Mouse (Mus musculus): ENCODE data around the gene Emc10. TPM values are rescaled to one million over a fixed set of nuclear protein-coding genes. Genes with fewer than 3 reads are reported as not detected.

Emc10 gene
- total RNA-seq, 2 experiments from 2014 or later: 95.4 to 101 TPM

DNA sequence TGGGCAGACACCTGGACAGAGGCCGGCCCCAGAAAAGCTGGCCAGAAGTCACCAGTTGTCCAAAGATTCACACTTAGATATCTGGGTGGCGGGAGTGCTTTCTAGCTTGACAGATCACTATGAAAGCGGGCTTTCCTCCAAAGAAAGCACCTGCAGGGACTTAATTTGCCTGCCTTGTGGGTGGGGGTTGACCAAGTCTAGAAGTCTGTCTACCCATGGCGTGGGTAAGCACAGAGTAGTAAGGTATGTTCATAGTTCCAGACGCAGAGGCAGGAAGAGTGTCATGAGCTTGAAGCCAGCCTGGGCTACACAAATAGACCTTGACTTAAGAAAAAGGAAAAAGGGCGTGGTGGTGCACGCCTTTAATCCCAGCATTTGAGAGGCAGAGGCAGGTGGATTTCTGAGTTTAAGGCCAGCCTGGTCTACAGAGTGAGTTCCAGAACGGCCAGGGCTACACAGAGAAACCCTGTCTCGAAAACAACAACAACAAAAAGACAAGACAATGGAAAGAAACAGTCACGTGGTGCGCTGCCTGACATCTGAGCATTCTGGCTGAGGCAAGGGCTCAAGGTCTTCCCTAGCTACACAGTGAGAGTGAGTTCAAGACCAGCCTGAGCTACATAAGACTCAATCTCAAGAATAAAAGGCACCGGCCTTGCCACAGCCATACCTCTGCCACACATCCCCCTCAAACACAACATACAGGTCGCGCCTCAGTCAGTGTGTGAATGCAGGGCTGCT, 30.3 kb upstream of the Emc10 start:
- DNase-seq (ENCODE audit: low spot score in 2 of 2): no peak

DNA sequence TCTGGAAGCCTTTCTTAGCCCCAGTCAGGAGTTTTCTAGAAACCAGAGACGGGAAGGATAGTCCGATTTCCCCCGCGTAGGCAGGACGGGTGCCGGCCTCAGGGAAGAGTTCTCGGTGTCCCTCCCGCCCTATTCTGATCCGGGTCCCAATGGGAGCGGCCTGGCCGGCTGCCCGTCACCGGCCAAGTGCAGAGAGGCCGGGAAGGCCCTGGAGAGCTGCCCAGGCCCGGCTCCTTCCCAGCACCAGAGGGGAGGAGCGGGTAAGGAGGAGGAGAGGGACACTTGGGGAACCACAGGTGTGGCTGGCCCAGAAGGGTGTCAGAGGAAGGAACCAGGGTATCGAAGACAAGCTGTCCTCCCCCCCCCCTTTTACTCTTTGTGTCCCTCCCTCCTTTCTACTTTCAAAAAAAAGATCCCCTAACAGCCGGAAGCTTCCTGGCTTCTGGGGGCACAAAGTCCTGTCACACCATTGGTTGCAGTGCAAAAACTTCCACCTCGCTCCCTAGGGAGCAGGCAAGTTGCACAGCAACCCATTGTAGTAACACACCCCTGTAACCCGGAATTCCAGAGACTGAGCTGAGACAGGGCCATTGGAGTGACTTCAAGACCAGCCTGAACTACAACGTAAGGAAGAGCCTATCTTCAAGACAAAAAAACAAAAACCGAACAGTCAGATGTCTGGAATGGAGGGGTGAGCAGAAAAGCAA, 28.9 kb upstream of the Emc10 start:
- peak; percentile 68 to 79 for DNase-seq (ENCODE audit: low spot score in 2 of 2)

DNA sequence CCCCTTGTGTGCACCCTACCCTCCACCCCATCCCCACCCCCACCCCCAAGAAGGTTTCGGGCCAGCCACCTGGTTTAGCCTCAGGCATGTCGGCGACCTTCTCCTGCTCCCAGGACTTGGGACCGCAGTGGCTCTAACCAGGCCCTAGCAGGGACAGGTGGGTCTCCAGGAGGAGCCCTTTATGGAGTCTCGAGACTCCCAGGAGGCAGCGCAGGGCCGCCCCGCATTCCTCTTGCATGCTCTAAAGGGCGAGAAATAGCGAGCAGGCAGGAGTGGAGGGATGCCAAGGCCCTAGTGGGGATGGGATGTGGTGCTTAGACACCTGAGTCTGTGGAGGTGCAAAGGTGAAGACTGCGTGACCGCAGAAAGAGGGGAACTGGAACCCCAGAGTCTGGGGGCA, 28.2 kb upstream of the Emc10 start, which contains the start of gene Mybpc2:
Gene Mybpc2 (minus strand): TSS at position 155 of the 400 bp plus-strand sequence.
- DNase-seq (ENCODE audit: low spot score in 2 of 2): no peak

GRCm38 (mm10) chr7:44523056-44523455, 26.7 kb upstream of the Emc10 start:
- DNase-seq (ENCODE audit: low spot score in 2 of 2): no peak

DNA sequence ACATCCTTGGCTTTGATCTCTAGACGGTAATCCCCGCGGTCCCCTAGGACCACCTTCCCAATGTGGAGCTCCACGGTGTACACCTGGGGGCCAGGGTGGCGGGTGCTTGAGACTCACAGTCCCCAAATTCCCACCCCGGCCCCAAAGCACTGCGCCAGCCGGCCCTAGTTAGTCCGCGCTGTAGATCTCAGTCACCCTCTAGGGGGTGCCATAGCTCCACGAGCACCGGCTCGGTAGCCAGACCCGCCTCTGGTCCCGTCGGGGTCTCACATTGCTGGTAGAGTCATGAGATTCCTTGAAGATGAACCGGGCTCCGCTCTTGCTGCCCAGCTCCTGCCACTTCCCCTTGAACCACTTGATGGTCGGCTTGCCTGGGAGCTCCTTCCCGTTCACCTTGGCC, 25.4 kb upstream of the Emc10 start:
- DNase-seq (ENCODE audit: low spot score in 2 of 2): peak; percentile 40 to 52

DNA sequence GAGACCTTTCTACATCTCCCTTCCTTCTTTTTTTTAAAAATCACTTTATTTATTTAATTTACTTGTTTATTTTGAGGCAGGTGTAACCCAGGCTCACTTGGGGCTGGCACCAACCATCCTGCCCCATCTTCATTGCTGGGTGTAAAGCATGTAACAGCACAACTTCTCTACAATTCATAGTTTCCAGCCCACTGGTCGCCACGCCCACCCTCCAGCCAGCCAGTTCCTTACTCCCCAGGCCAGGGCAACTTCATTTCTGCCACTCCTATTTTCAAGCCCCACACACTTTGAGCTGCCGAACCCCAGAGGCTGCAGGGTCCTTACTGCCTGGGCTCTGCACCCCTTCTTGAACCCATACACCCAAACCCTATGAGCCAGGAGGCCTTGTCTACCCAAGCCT, 24.7 kb upstream of the Emc10 start:
- DNase-seq (ENCODE audit: low spot score in 2 of 2): no peak

DNA sequence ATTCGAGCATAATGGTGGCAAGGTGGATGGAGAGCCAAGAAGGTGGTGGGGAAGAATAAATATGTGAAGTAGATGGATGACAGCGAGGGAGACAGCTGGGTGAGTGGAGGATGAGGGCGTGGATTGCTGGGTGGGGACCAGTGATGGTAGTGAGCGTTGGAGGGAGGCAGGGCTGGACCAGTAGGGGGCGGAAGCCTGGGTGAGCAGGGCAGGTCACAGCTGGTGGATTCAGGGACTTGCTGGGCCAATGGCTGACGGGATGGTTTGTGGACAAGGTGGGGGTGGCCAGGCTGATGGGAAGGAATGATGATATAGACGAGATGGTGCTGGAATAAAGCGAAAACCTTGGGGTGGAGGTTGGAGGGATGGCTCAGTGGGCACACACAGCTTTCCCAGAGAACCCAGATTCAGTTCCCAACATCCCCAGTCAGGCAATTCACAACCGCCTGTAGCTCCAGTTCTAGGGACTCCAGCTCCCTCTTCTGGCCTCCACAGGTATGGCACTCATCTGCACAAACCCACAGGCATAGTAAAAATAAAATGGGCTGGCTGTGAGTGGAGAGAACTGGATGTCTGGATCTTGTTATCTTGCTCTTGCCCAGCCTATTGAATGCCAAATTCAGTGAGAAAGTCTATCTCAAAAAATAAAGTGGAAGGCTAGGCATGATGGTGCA, 23.0 kb upstream of the Emc10 start:
- no peak for DNase-seq (ENCODE audit: low spot score in 2 of 2)

- no peak for DNase-seq (ENCODE audit: low spot score in 2 of 2)
These were observed 11.2 kb upstream of the Emc10 start for GRCm38 (mm10) chr7:44507491-44507890.

DNA sequence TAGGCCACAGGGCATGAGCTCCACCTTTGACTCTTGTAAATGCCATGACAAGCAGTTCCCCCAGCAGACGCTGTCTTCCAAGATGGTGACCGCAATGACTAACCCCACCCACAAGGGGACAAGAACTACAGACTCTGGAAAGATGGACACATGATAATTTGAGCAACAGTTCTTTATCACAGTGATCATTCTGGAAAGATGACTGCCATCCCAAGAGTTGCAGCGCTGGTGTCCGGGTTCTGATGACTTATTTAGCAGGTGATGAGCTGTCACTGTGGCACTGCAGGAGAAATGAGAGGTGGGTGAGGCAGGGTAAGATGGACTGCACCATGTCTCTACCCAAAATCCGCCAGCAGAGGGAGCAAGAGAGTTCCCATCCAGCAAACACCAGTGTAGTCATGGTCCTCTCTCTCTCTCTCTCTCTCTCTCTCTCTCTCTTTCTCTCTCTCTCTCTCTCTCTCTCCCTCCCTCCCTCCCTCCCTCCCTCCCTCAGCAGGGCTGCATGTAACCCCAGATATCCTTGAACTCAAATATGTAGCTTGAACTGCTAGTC, 5.3 kb upstream of the Emc10 start:
- DNase-seq (ENCODE audit: low spot score in 2 of 2): peak; percentile 61 to 70

GRCm38 (mm10) chr7:44500046-44500445, 3.7 kb upstream of the Emc10 start:
- DNase-seq (ENCODE audit: low spot score in 2 of 2): no peak

- DNase-seq (ENCODE audit: low spot score in 2 of 2): no peak
These were observed 2.6 kb upstream of the Emc10 start for GRCm38 (mm10) chr7:44498922-44499321.

DNA sequence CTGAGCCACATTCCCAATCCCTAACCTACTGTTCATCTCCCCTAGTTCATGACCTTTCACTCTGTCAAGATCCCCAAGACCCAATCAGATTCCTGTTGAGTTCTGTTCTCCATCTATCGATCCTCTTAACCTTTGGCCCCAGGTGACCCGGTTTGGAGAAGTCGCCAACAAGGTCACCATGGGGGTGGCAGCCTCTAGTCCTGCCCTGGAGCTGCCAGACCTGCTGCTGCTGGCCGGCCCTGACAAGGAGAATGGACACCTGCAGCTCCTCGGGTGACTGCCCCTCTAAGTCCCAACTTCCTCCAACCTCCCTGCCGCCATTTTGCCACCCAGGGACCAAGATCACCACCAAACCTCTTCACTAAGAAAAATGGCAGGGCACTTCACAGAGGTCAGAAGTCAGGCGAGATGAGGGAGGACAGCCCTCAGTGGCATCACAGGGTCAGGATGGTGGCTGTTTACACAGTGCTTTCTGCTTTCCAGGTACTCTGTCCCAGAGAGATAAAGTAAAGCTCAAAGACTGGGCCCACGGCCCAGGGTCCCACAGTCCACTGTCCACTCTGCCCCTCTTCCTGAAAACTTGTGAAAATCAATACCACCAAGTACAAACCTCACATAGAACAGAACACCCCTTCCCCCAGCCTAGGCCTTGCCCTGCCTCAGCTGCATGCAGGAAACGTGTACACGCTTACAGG, 1.2 kb upstream of the Emc10 start:
- no peak for DNase-seq (ENCODE audit: low spot score in 2 of 2)

DNA sequence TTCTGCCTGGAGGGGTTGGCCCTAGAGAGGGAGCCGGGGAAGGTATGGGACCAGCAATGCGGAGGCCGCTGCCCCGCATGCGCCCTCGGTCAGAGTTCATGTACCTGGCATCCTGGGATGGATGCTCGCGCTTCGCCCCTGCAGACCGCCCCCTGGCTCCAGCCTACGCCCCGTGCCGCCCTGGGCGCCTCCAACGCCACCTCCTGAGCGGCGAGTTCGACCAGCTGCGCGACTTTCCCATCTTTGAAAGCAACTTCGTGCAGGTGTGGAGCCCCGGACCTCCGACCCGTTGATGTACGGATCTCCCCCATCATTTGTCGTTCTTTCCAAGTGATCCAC, 411 bp upstream of the Emc10 start:
- no peak for DNase-seq (ENCODE audit: low spot score in 2 of 2)

- no peak for DNase-seq (ENCODE audit: low spot score in 2 of 2)
These were observed 1.2 kb downstream of the Emc10 start for GRCm38 (mm10) chr7:44495086-44495485.

DNA sequence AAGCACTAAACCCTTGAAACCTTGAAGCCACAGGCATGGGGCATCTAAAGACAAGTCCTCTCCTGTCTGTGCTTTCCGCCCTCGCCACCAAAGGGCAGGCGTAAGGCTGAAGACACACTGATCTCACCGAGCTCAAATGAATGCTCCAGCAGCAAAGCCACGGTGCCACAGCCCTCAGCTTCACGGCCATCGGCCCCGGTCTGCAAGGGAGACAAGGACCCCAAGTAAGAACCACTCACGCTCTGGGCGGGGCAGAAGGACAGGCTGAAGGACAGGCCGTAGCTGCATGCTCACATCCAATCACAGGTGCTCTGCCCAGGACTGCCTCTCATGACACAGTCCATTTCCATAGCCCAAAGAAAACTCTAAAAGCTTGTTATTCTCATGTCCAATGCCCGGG, 1.6 kb downstream of the Emc10 start:
- no peak for DNase-seq (ENCODE audit: low spot score in 2 of 2)

GRCm38 (mm10) chr7:44492166-44492826, 4.0 kb downstream of the Emc10 start:
- DNase-seq (ENCODE audit: low spot score in 2 of 2): peak in 1 of 2 experiments; percentile 15

DNA sequence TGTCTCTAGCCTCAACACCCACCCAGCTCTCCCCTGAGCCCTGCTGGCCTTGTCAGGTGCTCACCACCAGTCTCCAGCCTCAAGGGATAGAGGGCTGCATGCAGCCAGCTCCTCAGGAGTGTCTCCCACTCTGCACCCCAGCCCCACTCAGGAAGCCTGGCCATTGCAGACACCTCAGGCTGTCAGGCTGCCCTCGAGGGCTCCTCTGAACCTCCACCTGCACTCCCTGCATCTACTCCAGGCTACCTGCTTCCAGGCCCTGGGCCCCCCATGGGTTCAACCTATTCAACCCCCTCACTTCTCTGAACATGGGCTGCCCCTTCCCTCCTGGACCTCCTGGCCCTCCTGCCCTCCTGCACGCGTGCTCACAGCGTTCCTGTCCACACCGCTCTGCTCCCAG, 4.9 kb downstream of the Emc10 start:
- DNase-seq (ENCODE audit: low spot score in 2 of 2): peak in 1 of 2 experiments; percentile 19

GRCm38 (mm10) chr7:44490281-44490680, 6.0 kb downstream of the Emc10 start:
- no peak for DNase-seq (ENCODE audit: low spot score in 2 of 2)

DNA sequence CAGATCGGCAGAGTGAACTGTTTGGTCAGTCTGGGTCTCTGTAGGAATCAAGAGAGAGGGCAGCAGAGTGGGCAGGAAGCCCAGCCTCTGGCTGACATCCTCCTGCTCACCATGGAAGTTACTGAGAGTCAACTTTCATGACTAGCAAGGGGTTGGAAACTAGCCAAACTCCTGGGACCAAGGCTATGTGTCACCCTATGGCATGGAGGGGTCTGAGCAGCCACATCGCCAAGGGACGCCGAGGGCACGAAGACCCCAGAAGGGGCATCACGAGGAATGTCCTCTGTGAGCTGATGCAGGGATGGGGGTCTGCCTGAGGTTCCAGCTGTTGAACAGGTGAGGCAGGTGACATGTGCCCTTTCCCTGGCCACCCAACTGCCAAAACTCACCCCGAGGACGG, 7.8 kb downstream of the Emc10 start:
- peak in 1 of 2 experiments; percentile 16 for DNase-seq (ENCODE audit: low spot score in 2 of 2)

DNA sequence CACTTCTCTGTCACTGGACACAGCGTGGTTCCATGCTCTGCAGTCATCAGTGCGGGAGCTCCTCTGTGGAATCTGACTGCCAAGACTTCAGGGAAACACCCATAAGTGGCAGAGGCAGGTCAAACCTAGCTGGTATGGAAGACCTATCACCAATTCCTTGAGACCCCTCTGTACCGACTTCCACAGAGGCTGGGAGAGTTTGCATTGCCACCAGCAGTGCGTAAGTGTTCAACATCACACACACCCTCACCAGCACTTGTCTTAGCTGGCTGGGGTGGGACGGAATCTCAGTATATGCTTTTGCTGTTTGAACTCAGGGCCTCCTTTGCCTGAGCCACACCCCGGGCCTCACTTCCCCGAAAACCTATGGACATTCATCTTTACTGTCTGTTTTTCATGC, 8.4 kb downstream of the Emc10 start:
- DNase-seq (ENCODE audit: low spot score in 2 of 2): peak in 1 of 2 experiments; percentile 14
